Mouse (Mus musculus) forebrain, postnatal 0 days (tissue): ENCODE measurements around the gene Kcnd1. TPM values are rescaled to one million over a fixed set of nuclear protein-coding genes. Genes with fewer than 3 reads are reported as not detected.

Source experiments
- ATAC-seq: fragments of 200-750 bp; cut with Nextera tagmentation; 2 replicates; pipeline ENCODE4 v1.8.0; 2017; ENCODE audit warnings: mild to moderate bottlenecking, moderate library complexity
- DNase-seq: peaks from one replicate; pipeline ENCODE4 v3.0.0-alpha.2; 2015
- H3K27ac ChIP-seq: fragments of 300-500 bp; sonication (generic); 2 replicates; pipeline ENCODE4 v1.5.1; 2014; ENCODE audit warnings: low read depth, mild to moderate bottlenecking, antibody characterized with exemption, low read length, moderate library complexity, mixed read lengths
- H3K27me3 ChIP-seq: fragments of 300-500 bp; sonication (generic); 2 replicates; pipeline ENCODE4 v1.6.1; 2014; ENCODE audit warnings: mild to moderate bottlenecking, low read length, mixed read lengths; ENCODE audit not compliant: insufficient read depth
- H3K36me3 ChIP-seq: fragments of 300-500 bp; sonication (generic); 2 replicates; pipeline ENCODE4 v1.6.1; 2014; ENCODE audit warnings: mild to moderate bottlenecking, moderate library complexity; ENCODE audit not compliant: insufficient read depth
- H3K4me1 ChIP-seq: fragments of 300-500 bp; sonication (generic); 2 replicates; pipeline ENCODE4 v1.6.1; 2014; ENCODE audit warnings: antibody characterized with exemption; ENCODE audit not compliant: insufficient read depth
- H3K4me2 ChIP-seq: fragments of 300-500 bp; sonication (generic); 2 replicates; pipeline ENCODE4 v1.6.1; 2014; ENCODE audit warnings: low read depth, mild to moderate bottlenecking, moderate library complexity
- H3K4me3 ChIP-seq: fragments of 300-500 bp; sonication (generic); 2 replicates; pipeline ENCODE4 v1.5.1; 2014; ENCODE audit warnings: low read depth, low read length, mixed read lengths
- H3K9ac ChIP-seq: fragments of 300-500 bp; sonication (generic); 2 replicates; pipeline ENCODE4 v1.6.1; 2014; ENCODE audit warnings: mild to moderate bottlenecking
- H3K9me3 ChIP-seq: fragments of 300-500 bp; sonication (generic); 2 replicates; pipeline ENCODE4 v1.6.1; 2016; ENCODE audit warnings: low read length
- CTCF ChIP-seq: sonication (generic); IDR thresholded peaks from 2 replicates; pipeline ENCODE4 v1.5.1; 2016; ENCODE audit warnings: antibody characterized with exemption, control low read depth, low read depth
- WGBS: fragments of 180-500 bp; shearing (Covaris S2); extraction: QIAGEN DNeasy Blood & Tissue Kit; methylation state at CpG from one replicate; pipeline ENCODE4 v1.1.7; 2014; 5-methylcytosine and 5-hydroxymethylcytosine counted together
- microRNA counts: library from miRNA; unstranded; fragments of <30 nt; microRNA quantifications from one replicate; lab custom pipeline; 2015
- microRNA-seq, 2 experiments: library from miRNA; unstranded; fragments of <30 nt; microRNA quantifications; one replicate each; pipeline ENCODE4; 2016
- polyA plus RNA-seq: library from polyadenylated mRNA; unstranded; fragments of >200 nt; fragmentation: Nextera tagmentation; extraction: Ambion mirVana; gene quantifications from 2 replicates; pipeline ENCODE4 v1.2.1, GENCODE M21; 2015
- total RNA-seq: library from RNA; depleted of rRNA; stranded (reverse); fragments of >200 nt; gene quantifications from 2 replicates; pipeline ENCODE4 v1.2.3, GENCODE M21; 2014; rRNA removed

The Kcnd1 gene
- total and polyA plus RNA-seq, 2 experiments from 2014 or later = 2.2 to 4.8 TPM

DNA sequence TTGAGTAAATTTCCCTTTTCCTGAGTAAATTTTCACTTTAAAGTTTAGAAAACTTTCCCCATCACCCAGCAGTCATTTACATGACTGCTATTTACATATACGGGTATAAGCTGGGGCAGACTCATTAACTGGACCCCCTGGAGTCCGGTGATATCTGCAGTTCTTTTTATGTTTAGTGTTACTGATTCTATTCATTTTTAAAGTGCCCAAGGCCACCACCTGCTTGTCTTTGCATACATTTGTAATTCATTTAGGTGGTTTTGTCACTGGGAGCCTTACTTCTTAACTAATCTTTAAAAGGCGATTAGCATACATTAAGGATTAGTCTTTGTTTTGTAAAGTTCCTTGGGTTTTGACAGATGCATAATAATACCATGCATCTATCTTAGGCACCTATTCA, 47.7 kb downstream of the Kcnd1 start:
- ATAC-seq = no peak
- 21% methylated on average over 3 of the region's 3 CpGs for WGBS
- no peak for TF ChIP-seq CTCF
- Histone ChIP-seq H3K4me3 (no peak overlapping the region), H3K4me1 (no peaks in the 10 kb centered on the region), H3K27me3 (no peaks in the 10 kb centered on the region), H3K36me3 (no peaks in the 10 kb centered on the region), H3K9ac (no peak overlapping the region), H3K27ac (no peak overlapping the region), H3K4me2 (no peak overlapping the region), H3K9me3 (no peaks in the 10 kb centered on the region)
- no peak for DNase-seq

DNA sequence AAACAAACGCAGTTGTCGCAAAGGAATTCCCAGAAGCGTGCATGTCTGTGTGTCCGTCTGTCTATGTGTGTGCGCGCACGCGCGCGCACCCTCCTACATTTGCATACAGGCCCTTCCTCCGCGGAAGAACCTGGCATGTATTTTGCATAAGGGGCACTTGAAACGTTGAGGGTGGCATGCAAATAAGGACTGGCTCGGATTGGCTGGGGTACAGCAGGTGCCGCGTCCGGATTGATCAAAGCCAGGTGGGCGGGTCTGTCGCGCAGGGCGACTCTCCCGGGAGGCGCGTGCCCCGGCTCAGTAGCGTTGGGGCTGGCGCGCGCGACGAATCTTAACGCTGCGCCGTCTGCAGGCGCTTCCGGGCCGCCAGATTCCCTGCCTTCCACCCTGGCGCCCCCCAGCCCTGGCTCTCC, 55.9 kb downstream of the Kcnd1 start, which contains the start of gene Pim2:
Gene Pim2, plus strand, starts transcription at position 256 of the 413 bp plus-strand sequence.
- Histone ChIP-seq H3K27ac (peak within 1 kb of the TSS; percentile 66), H3K4me2 (peak within 1 kb of the TSS; percentile 63), H3K9me3 (no peaks in the 10 kb centered on the region), H3K4me1 (no peaks in the 10 kb centered on the region), H3K27me3 (no peaks in the 10 kb centered on the region), H3K36me3 (no peaks in the 10 kb centered on the region), H3K4me3 (peak within 1 kb of the TSS; percentile 55), H3K9ac (peak within 1 kb of the TSS; percentile 55)
- ATAC-seq (peak; percentile 94), DNase-seq (peak; percentile 88)
- TF ChIP-seq CTCF = peak; percentile 23; the same call in 1 of the 2 replicates
- 27% methylated on average over 37 of the region's 38 CpGs for WGBS

DNA sequence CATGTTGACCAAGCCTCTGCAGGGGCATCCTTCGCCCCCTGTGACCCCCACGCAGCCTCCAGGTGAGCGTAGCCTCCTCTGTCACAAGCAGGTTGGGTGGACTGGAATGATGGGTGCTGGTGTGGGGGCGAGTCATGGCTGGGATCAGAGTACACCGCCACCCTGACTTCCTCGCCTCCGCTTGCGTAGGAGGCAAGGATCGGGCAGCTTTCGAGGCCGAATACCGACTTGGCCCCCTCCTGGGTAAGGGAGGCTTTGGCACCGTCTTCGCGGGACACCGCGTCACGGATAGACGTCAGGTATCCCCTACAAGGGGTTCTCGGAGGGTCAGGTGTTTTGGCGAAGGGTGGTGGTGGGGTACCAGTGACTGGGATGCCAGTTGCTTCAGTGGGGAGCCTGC, 56.4 kb downstream of the Kcnd1 start:
- no peak for TF ChIP-seq CTCF
- no peaks in the 10 kb centered on the region for H3K27me3 ChIP-seq
- 28% methylated on average over 21 of the region's 21 CpGs for WGBS
- H3K9ac ChIP-seq = peak overlapping the region; percentile 55
- peak; percentile 22 for DNase-seq
- ATAC-seq = peak; percentile 12
- H3K4me2 ChIP-seq = peak overlapping the region; percentile 63
- H3K4me3 ChIP-seq = peak overlapping the region; percentile 55
- H3K36me3 ChIP-seq = no peaks in the 10 kb centered on the region
- no peaks in the 10 kb centered on the region for H3K4me1 ChIP-seq
- H3K27ac ChIP-seq = peak overlapping the region; percentile 64; the same call in 1 of the 2 replicates
- H3K9me3 ChIP-seq = no peaks in the 10 kb centered on the region

DNA sequence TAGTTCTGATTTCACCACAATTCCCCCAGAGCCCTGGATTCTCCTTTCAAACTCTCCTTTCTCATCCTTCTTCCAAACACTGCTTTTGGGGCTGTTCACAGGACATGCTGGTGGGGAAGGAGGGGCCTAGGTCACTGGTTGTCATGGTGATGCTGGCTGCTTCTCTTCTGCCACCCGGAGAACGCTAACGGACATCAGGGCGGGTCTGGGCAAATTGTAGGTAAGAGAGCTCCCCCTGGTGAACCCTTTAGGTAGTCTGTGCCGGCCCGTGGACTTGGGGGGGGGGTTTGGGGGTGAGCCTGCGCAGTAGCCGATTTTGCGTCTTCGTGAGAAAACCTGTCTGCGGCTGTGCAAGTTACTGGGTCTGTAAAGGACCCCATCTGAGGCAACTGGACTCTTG, 57.7 kb downstream of the Kcnd1 start:
- ATAC-seq = peak; percentile 47
- peak; percentile 75 for DNase-seq
- 29% methylated on average over 11 of the region's 11 CpGs for WGBS
- Histone ChIP-seq H3K4me2 (peak overlapping the region; percentile 63), H3K4me1 (no peaks in the 10 kb centered on the region), H3K36me3 (no peaks in the 10 kb centered on the region), H3K4me3 (peak overlapping the region; percentile 55), H3K9me3 (no peaks in the 10 kb centered on the region), H3K27me3 (no peaks in the 10 kb centered on the region), H3K9ac (peak overlapping the region; percentile 18; the same call in 1 of the 2 replicates), H3K27ac (no peak overlapping the region)
- TF ChIP-seq CTCF = peak; percentile 64

DNA sequence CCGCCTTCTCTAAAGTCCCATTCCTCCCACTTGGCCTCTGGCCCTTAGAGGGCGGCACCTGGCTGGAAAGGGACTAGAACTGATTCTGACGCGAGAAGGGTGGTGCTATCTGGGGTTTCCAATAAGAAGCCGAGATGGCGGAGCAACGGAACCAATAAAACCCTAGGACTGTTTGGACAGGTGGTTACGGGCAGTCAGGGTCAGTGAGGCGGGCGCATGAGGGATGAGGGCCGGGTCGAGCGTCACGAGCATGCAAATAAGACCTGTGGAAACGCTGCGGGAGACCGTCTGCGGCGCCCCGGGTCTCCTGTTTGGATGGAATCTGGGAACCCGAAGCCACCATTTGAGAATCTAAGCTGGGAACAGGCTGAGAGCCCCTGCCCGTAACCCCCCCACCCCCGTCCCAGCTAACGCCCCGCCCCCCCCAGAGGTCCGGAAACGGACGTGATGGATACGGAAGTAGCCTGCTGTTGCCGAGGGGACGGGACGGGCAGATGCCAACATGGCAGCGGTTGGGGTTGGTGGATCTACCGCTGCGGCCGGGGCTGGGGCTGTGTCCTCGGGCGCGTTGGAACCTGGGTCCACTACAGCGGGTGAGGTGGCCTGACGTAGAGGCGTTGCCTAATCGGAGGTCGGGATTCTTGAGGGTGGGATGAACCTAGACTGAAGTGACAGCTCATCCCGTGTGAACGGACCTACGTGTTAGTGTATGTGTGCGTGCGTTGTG, 61.9 kb downstream of the Kcnd1 start, which contains the start of gene Slc35a2:
Gene Slc35a2, plus strand, starts transcription at position 188 of the 727 bp plus-strand sequence.
- ATAC-seq (peak; percentile 88), DNase-seq (peak; percentile 80)
- peak within 1 kb of the TSS; percentile 52 for H3K4me3 ChIP-seq
- H3K4me1 ChIP-seq = no peaks in the 10 kb centered on the region
- H3K9me3 ChIP-seq = no peaks in the 10 kb centered on the region
- peak within 1 kb of the TSS; percentile 50 for H3K9ac ChIP-seq
- 0 out of 2 replicates have a peak, but pooled peaks cover 7% of the 10 kb centered on the region for H3K36me3 ChIP-seq
- H3K4me2 ChIP-seq = peak within 1 kb of the TSS; percentile 51
- H3K27ac ChIP-seq = peak within 1 kb of the TSS; percentile 82
- 31% methylated on average over 49 of the region's 49 CpGs for WGBS
- H3K27me3 ChIP-seq = no peaks in the 10 kb centered on the region
- peak; percentile 20; the same call in 1 of the 2 replicates for TF ChIP-seq CTCF

MicroRNAs encoded within 50 kb of the gene (microRNA counts, 519-probe panel; counts per million panel counts)
- microRNA mmu-miR-1198 (lab: Ali Mortazavi, UCI) = 4,324 counts per million, percentile 52 among the panel's probes with 10 or more counts

Small RNAs within 50 kb of the gene (microRNA-seq; reads per million reads assigned to microRNA genes)
- gene Mir1198 = 35.9 to 39.4 reads per million in 2 experiments

Other genes starting within 250 kb of the Kcnd1 start
- 0.23 TPM in 1 of 2 replicates, not detected in the other for gene Foxp3, start 248.6 kb upstream of the Kcnd1 start, total RNA-seq
- gene Foxp3, start 248.6 kb upstream of the Kcnd1 start, polyA plus RNA-seq = 0.11 and 0.23 TPM in 2 replicates
- 15.5 and 23.7 TPM in 2 replicates for gene Ppp1r3f, start 248.0 kb upstream of the Kcnd1 start, total RNA-seq
- 4.6 and 7.3 TPM in 2 replicates for gene Ppp1r3f, start 248.0 kb upstream of the Kcnd1 start, polyA plus RNA-seq
- gene Ccdc22, start 216.8 kb upstream of the Kcnd1 start, total RNA-seq = 36.4 and 36.7 TPM in 2 replicates
- 25.8 and 27.5 TPM in 2 replicates for gene Ccdc22, start 216.8 kb upstream of the Kcnd1 start, polyA plus RNA-seq
- gene Cacna1f, start 215.2 kb upstream of the Kcnd1 start, total RNA-seq = 0.10 and 0.23 TPM in 2 replicates
- 0.06 and 0.10 TPM in 2 replicates for gene Cacna1f, start 215.2 kb upstream of the Kcnd1 start, polyA plus RNA-seq
- 321 and 330 TPM in 2 replicates for gene Syp, start 183.8 kb upstream of the Kcnd1 start, total RNA-seq
- gene Syp, start 183.8 kb upstream of the Kcnd1 start, polyA plus RNA-seq = 190 and 242 TPM in 2 replicates
- gene Prickle3, start 165.0 kb upstream of the Kcnd1 start, total RNA-seq = 1.2 TPM in 2 replicates
- gene Prickle3, start 165.0 kb upstream of the Kcnd1 start, polyA plus RNA-seq = 1.0 and 1.5 TPM in 2 replicates
- 15.7 and 24.3 TPM in 2 replicates for gene Plp2, start 150.9 kb upstream of the Kcnd1 start, total RNA-seq
- gene Plp2, start 150.9 kb upstream of the Kcnd1 start, polyA plus RNA-seq = 37.3 and 38.3 TPM in 2 replicates
- gene Magix, start 141.0 kb upstream of the Kcnd1 start, total RNA-seq = 0.15 TPM in 1 of 2 replicates, not detected in the other
- gene Magix, start 141.0 kb upstream of the Kcnd1 start, polyA plus RNA-seq = 0.21 and 0.22 TPM in 2 replicates
- gene Gpkow, start 125.2 kb upstream of the Kcnd1 start, total RNA-seq = 15.9 and 21.0 TPM in 2 replicates
- gene Gpkow, start 125.2 kb upstream of the Kcnd1 start, polyA plus RNA-seq = 36.4 and 41.2 TPM in 2 replicates
- gene Wdr45, start 108.0 kb upstream of the Kcnd1 start, total RNA-seq = 29.0 and 32.2 TPM in 2 replicates
- gene Wdr45, start 108.0 kb upstream of the Kcnd1 start, polyA plus RNA-seq = 30.8 and 31.5 TPM in 2 replicates
- 0.76 and 1.2 TPM in 2 replicates for gene Gm45208, start 100.0 kb upstream of the Kcnd1 start, total RNA-seq
- 0.91 TPM in 1 of 2 replicates, not detected in the other for gene Gm45208, start 100.0 kb upstream of the Kcnd1 start, polyA plus RNA-seq
- 87.2 and 89.6 TPM in 2 replicates for gene Praf2, start 93.8 kb upstream of the Kcnd1 start, total RNA-seq
- gene Praf2, start 93.8 kb upstream of the Kcnd1 start, polyA plus RNA-seq = 139 TPM in 2 replicates
- gene Ccdc120, start 71.4 kb upstream of the Kcnd1 start, total RNA-seq = 149 and 202 TPM in 2 replicates
- 59.3 and 66.3 TPM in 2 replicates for gene Ccdc120, start 71.4 kb upstream of the Kcnd1 start, polyA plus RNA-seq
- gene Tfe3, start 59.7 kb upstream of the Kcnd1 start, total RNA-seq = 12.8 and 20.4 TPM in 2 replicates
- gene Tfe3, start 59.7 kb upstream of the Kcnd1 start, polyA plus RNA-seq = 17.3 and 20.1 TPM in 2 replicates
- 40.7 and 41.5 TPM in 2 replicates for gene Gripap1, start 32.5 kb upstream of the Kcnd1 start, total RNA-seq
- 46.0 and 62.4 TPM in 2 replicates for gene Gripap1, start 32.5 kb upstream of the Kcnd1 start, polyA plus RNA-seq
- gene Otud5, start 19.1 kb downstream of the Kcnd1 start, total RNA-seq = 73.7 and 76.8 TPM in 2 replicates
- 39.6 and 40.3 TPM in 2 replicates for gene Otud5, start 19.1 kb downstream of the Kcnd1 start, polyA plus RNA-seq
- gene Pim2, start 56.0 kb downstream of the Kcnd1 start, total RNA-seq = 12.2 and 13.4 TPM in 2 replicates
- 20.3 and 21.8 TPM in 2 replicates for gene Pim2, start 56.0 kb downstream of the Kcnd1 start, polyA plus RNA-seq
- gene Slc35a2, start 61.7 kb downstream of the Kcnd1 start, total RNA-seq = 36.3 and 39.1 TPM in 2 replicates
- gene Slc35a2, start 61.7 kb downstream of the Kcnd1 start, polyA plus RNA-seq = 34.5 and 40.6 TPM in 2 replicates
- 125 and 143 TPM in 2 replicates for gene Pqbp1, start 77.0 kb downstream of the Kcnd1 start, total RNA-seq
- 226 and 229 TPM in 2 replicates for gene Pqbp1, start 77.0 kb downstream of the Kcnd1 start, polyA plus RNA-seq
- 39.6 and 42.9 TPM in 2 replicates for gene Timm17b, start 77.1 kb downstream of the Kcnd1 start, total RNA-seq
- gene Timm17b, start 77.1 kb downstream of the Kcnd1 start, polyA plus RNA-seq = 129 and 151 TPM in 2 replicates
- gene Gm10491, start 85.5 kb downstream of the Kcnd1 start, total RNA-seq = not detected in 2 replicates
- gene Gm10491, start 85.5 kb downstream of the Kcnd1 start, polyA plus RNA-seq = not detected in 2 replicates
- 1.2 TPM in 1 of 2 replicates, not detected in the other for gene Gm10490, start 87.3 kb downstream of the Kcnd1 start, total RNA-seq
- gene Gm10490, start 87.3 kb downstream of the Kcnd1 start, polyA plus RNA-seq = not detected in 2 replicates
- gene Pcsk1n, start 97.5 kb downstream of the Kcnd1 start, total RNA-seq = 69.6 and 85.4 TPM in 2 replicates
- gene Pcsk1n, start 97.5 kb downstream of the Kcnd1 start, polyA plus RNA-seq = 344 and 434 TPM in 2 replicates
- not detected in 2 replicates for gene Eras, start 106.3 kb downstream of the Kcnd1 start, total RNA-seq
- gene Eras, start 106.3 kb downstream of the Kcnd1 start, polyA plus RNA-seq = not detected in 2 replicates
- gene Hdac6, start 125.6 kb downstream of the Kcnd1 start, total RNA-seq = 62.3 and 87.3 TPM in 2 replicates
- gene Hdac6, start 125.6 kb downstream of the Kcnd1 start, polyA plus RNA-seq = 42.3 and 51.8 TPM in 2 replicates
- gene Gata1, start 155.8 kb downstream of the Kcnd1 start, total RNA-seq = 0.15 TPM in 1 of 2 replicates, not detected in the other
- not detected in 2 replicates for gene Gata1, start 155.8 kb downstream of the Kcnd1 start, polyA plus RNA-seq
- 0.43 and 0.77 TPM in 2 replicates for gene Glod5, start 196.2 kb downstream of the Kcnd1 start, total RNA-seq
- 0.45 and 1.2 TPM in 2 replicates for gene Glod5, start 196.2 kb downstream of the Kcnd1 start, polyA plus RNA-seq